Mouse (Mus musculus) heart, embryonic 12.5 days (tissue): Measurements from ENCODE around the gene Mpped1. TPM values are rescaled to one million over a fixed set of nuclear protein-coding genes. Genes with fewer than 3 reads are reported as not detected.

Experiments
- ATAC-seq: fragments of 200-750 bp; cut with Nextera tagmentation; 2 replicates; pipeline ENCODE4 v1.8.0; 2017; ENCODE audit warnings: moderate TSS enrichment, moderate library complexity; ENCODE audit not compliant: insufficient number of reproducible peaks, low FRiP score
- H3K27ac ChIP-seq: fragments of 300-500 bp; sonication (generic); 2 replicates; pipeline ENCODE4 v1.5.1; 2016; ENCODE audit warnings: mild to moderate bottlenecking, moderate library complexity; ENCODE audit not compliant: poor library complexity, severe bottlenecking
- H3K27me3 ChIP-seq: fragments of 300-500 bp; sonication (generic); replicated peaks from 2 replicates; pipeline ENCODE4 v1.6.1; 2016; ENCODE audit warnings: mild to moderate bottlenecking, moderate library complexity
- H3K36me3 ChIP-seq: fragments of 300-500 bp; sonication (generic); 2 replicates; pipeline ENCODE4 v1.6.1; 2016; ENCODE audit warnings: mild to moderate bottlenecking, moderate library complexity
- H3K4me1 ChIP-seq: fragments of 300-500 bp; sonication (generic); replicated peaks from 2 replicates; pipeline ENCODE4 v1.6.1; 2016; ENCODE audit warnings: mild to moderate bottlenecking
- H3K4me2 ChIP-seq: fragments of 300-500 bp; sonication (generic); 2 replicates; pipeline ENCODE4 v1.6.1; 2016; ENCODE audit warnings: mild to moderate bottlenecking, moderate library complexity
- H3K4me3 ChIP-seq: fragments of 300-500 bp; sonication (generic); 2 replicates; pipeline ENCODE4 v1.5.1; 2016; ENCODE audit warnings: mild to moderate bottlenecking
- H3K9ac ChIP-seq: fragments of 300-500 bp; sonication (generic); 2 replicates; pipeline ENCODE4 v1.6.1; 2016; ENCODE audit warnings: mild to moderate bottlenecking, moderate library complexity
- H3K9me3 ChIP-seq: fragments of 300-500 bp; sonication (generic); replicated peaks from 2 replicates; pipeline ENCODE4 v1.6.1; 2016; ENCODE audit warnings: mild to moderate bottlenecking, moderate library complexity
- WGBS: fragments of 180-500 bp; shearing (Covaris S2); methylation state at CpG from one replicate; pipeline ENCODE4 v1.1.7; 2016; 5-methylcytosine and 5-hydroxymethylcytosine counted together
- polyA plus RNA-seq: library from polyadenylated mRNA; unstranded; fragments of >200 nt; fragmentation: Nextera tagmentation; extraction: Ambion mirVana; gene quantifications from 2 replicates; pipeline ENCODE4 v1.2.1, GENCODE M21; 2016

The Mpped1 gene
- polyA plus RNA-seq, 1 experiment from 2014 or later = 0.10 TPM

DNA sequence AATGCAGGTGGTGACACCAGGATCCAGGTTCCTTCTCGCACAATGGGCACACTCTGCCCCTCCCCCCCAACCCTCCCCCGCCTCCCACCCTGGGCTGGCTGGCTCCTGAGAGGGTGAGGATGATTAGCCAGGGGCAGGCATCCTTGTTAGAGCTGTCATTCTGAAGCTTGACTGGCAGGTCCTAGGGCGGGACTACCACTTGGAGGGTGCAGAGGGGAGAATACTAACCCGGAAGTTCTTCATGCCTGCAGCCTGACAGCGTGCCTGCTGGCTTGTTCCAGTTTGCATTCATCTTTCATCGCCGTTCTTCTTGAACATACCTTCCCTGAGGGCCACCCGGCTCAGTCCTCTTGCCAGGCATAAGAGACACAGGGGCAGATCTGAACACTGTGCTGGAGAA lies 67.3 kb downstream of the Mpped1 start:
- 26% methylated on average over 8 of the region's 8 CpGs for WGBS
- no peaks in the 10 kb centered on the region for H3K36me3 ChIP-seq
- ATAC-seq = no peak

DNA sequence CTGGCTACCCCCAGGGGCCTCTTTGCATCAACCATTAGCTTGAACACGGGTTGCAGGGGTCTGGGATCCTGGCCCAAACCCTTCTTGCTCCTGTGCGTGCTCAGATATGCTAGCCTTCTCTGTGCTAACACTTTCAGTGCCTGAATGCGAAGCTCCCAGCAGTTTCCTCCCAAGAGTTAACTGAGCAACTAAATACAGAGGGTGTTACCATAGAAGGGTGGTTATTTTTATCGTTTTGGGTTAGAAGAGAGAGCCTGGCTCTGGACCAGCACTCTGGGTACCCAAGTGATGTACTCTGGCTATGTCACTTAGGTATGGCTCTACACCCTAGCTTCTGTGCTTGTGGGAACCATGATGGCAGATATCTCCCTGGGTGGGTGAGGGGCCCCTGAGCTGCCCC lies 68.2 kb downstream of the Mpped1 start:
- Histone ChIP-seq H3K27me3 (peaks cover 20% of the 10 kb centered on the region), H3K4me3 (no peak overlapping the region), H3K27ac (no peak overlapping the region), H3K4me2 (no peak overlapping the region), H3K9me3 (no peaks in the 10 kb centered on the region), H3K36me3 (no peaks in the 10 kb centered on the region), H3K4me1 (peaks cover 11% of the 10 kb centered on the region), H3K9ac (no peak overlapping the region)
- 74% methylated on average over 4 of the region's 4 CpGs for WGBS
- no peak for ATAC-seq

More for the DNA sequence above, 67.3 kb downstream of the Mpped1 start:
- Histone ChIP-seq H3K4me1 (peaks cover 11% of the 10 kb centered on the region), H3K9ac (no peak overlapping the region), H3K4me2 (no peak overlapping the region), H3K4me3 (no peak overlapping the region), H3K27ac (no peak overlapping the region), H3K27me3 (peaks cover 23% of the 10 kb centered on the region), H3K9me3 (no peaks in the 10 kb centered on the region)

DNA sequence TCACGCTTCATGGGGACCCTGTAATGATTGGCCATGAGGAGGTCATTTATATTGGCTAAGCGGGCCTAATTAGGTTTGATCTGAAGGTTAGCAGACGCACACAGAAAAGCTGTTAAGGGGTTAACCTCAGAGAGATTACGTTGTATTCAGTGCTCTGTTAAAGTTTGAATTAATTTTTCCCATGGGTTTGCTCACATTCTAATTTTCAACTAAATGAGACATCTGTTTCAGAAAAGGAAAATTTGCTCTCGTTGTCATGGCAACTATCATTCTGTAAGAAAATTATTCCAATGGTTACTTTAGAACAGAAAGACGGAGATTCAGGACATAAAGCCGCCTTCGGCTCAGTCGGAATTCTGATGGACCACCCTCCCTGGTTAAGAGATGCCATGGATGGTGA lies 68.9 kb downstream of the Mpped1 start:
- H3K27me3 ChIP-seq = peaks cover 14% of the 10 kb centered on the region
- no peak overlapping the region for H3K4me3 ChIP-seq
- no peak for ATAC-seq
- no peak overlapping the region for H3K27ac ChIP-seq
- H3K9me3 ChIP-seq = no peaks in the 10 kb centered on the region
- H3K4me1 ChIP-seq = peaks cover 11% of the 10 kb centered on the region
- H3K9ac ChIP-seq = no peak overlapping the region
- no peaks in the 10 kb centered on the region for H3K36me3 ChIP-seq
- 81% methylated on average over 9 of the region's 9 CpGs for WGBS
- H3K4me2 ChIP-seq = no peak overlapping the region

DNA sequence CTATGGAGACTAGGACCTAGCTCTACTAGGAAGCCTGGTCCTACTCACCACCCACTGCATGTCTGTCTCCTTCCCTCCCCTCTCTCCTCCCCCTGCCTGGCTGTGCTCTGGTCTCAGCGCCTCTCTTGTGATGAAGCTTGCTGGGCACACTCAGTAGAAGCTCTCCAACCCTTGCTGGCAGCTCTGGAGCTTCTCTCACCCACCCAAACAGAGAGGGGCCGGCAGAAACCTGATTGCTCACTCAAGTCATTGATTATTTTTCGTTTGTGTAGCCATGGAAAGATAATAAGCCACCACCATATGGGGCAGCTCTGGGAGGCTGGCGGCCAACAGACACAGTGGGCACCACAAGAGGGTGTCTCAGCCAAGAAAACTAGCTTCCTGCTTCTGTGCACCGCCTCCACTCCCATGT lies 74.1 kb downstream of the Mpped1 start:
- Histone ChIP-seq H3K9me3 (no peaks in the 10 kb centered on the region), H3K4me1 (no peaks in the 10 kb centered on the region), H3K27ac (no peak overlapping the region), H3K27me3 (peaks cover 15% of the 10 kb centered on the region; the same call in 1 of the 2 replicates), H3K9ac (no peak overlapping the region), H3K36me3 (no peaks in the 10 kb centered on the region), H3K4me3 (no peak overlapping the region), H3K4me2 (no peak overlapping the region)
- no peak for ATAC-seq
- 58% methylated on average over 5 of the region's 5 CpGs for WGBS

DNA sequence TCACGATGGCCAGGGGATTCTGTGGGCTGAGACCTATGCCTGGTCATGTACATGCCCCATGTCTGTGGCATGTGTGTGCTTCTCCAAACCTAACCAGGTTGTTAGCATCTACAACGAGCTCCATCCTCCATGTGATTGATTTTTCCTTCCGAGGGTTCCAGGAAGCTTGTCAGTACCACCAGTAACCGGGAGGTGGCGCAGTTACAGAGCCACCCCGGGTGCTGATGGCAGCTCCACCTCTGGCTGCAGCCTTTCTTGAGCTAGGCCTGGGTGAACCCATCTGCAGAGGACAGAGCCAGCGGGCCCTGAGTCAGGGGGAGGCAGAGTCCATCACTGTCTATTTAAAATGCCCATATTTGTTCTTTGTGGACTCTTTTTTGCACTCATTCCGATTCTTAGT lies 77.9 kb downstream of the Mpped1 start:
- H3K9ac ChIP-seq = no peak overlapping the region
- no peaks in the 10 kb centered on the region for H3K4me1 ChIP-seq
- no peak for ATAC-seq
- no peaks in the 10 kb centered on the region for H3K36me3 ChIP-seq
- no peak overlapping the region for H3K4me2 ChIP-seq
- H3K27ac ChIP-seq = no peak overlapping the region
- no peaks in the 10 kb centered on the region for H3K9me3 ChIP-seq
- H3K27me3 ChIP-seq = 0 out of 2 replicates have a peak, but pooled peaks cover 8% of the 10 kb centered on the region
- WGBS = 12% methylated on average over 8 of the region's 8 CpGs
- no peak overlapping the region for H3K4me3 ChIP-seq

DNA sequence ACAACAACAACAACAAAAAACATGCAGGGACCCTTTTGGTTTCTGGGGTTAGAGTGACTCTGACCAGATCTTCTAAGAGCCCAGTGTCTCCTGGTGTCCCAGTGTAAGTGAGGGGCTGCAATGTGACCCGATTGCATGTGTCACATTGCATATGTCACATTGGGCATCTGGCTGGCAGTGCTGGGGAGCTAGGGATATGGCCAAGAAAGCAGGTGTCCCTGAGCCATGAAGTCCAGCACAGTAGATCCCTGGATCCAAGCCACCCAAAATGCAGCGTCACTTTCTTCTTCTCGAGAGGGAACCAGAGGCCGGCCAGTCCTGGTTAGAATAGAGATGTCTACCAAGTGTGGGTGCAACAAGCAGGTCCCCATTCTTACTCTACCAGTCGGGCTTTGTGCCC lies 86.4 kb downstream of the Mpped1 start:
- no peak overlapping the region for H3K4me2 ChIP-seq
- ATAC-seq = no peak

DNA sequence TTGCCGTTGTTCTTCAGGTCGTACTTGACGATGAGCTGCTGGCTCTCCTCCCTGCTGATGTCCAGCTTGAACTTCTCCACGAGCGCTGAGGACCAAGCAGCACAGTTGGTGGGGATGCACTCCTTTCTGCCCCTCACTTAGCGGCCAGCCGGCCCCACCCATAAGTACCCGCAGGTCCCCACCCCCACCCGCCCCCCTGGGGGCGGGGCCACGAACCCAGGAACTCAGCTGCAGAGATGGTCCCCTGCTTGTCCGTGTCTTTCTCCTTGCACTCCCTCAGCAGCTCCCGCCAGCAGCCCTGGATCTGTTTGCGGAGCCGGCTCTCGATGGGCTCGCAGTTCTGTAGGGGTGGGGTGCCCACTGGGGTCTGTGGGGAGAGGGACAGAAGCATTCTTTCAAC lies 91.7 kb downstream of the Mpped1 start:
- Histone ChIP-seq H3K4me1 (no peaks in the 10 kb centered on the region), H3K4me3 (no peak overlapping the region), H3K9ac (no peak overlapping the region), H3K9me3 (no peaks in the 10 kb centered on the region), H3K4me2 (peak overlapping the region; percentile 33), H3K27ac (no peak overlapping the region), H3K27me3 (peaks cover 50% of the 10 kb centered on the region), H3K36me3 (no peaks in the 10 kb centered on the region)
- WGBS = 6% methylated on average over 17 of the region's 17 CpGs
- ATAC-seq = no peak

More for the DNA sequence above, 86.4 kb downstream of the Mpped1 start:
- Histone ChIP-seq H3K9ac (no peak overlapping the region), H3K4me3 (no peak overlapping the region), H3K4me1 (no peaks in the 10 kb centered on the region), H3K27me3 (peaks cover 30% of the 10 kb centered on the region), H3K27ac (no peak overlapping the region), H3K9me3 (no peaks in the 10 kb centered on the region), H3K36me3 (no peaks in the 10 kb centered on the region)
- WGBS = 88% methylated on average over 5 of the region's 5 CpGs

DNA sequence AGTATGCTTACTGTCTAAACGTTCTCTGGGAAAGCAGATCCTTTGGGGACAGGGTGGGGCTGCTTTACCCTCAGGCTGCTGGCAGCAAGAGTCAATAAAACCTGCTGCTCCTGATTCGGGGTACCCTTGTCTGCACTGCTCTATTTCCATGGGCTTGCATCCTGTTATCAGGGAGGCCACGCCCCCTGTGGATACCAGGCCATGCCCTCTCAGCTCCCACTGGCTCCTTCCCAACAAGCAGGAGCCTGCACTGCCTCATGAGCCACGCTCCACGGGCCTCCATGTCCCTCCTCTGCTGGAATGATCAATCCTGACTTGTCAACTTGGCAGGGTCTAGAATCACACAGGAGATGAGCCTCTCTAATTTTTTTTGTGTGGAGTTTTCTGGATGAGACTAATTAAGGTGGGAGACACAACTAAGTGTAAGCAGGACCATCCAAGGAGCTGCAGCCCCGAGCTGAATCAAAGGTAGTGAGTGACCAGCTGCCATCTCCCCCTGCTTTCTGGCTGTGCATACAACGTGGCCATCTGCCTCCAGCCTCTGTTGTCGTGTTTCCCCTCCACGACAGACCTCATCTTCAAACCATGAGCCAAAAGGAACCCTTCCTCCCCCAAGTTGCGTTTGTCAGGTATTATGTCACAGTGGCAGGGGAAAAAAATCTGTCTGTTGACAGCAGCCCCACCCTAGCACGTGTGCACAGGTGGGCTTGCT lies 98.0 kb downstream of the Mpped1 start:
- Histone ChIP-seq H3K27ac (no peak overlapping the region), H3K27me3 (peaks cover 9% of the 10 kb centered on the region; the same call in 1 of the 2 replicates), H3K36me3 (no peaks in the 10 kb centered on the region), H3K4me2 (no peak overlapping the region), H3K9ac (no peak overlapping the region), H3K4me3 (no peak overlapping the region), H3K4me1 (no peaks in the 10 kb centered on the region), H3K9me3 (0 out of 2 replicates have a peak, but pooled peaks cover 5% of the 10 kb centered on the region)
- no peak for ATAC-seq
- 48% methylated on average over 11 of the region's 11 CpGs for WGBS

DNA sequence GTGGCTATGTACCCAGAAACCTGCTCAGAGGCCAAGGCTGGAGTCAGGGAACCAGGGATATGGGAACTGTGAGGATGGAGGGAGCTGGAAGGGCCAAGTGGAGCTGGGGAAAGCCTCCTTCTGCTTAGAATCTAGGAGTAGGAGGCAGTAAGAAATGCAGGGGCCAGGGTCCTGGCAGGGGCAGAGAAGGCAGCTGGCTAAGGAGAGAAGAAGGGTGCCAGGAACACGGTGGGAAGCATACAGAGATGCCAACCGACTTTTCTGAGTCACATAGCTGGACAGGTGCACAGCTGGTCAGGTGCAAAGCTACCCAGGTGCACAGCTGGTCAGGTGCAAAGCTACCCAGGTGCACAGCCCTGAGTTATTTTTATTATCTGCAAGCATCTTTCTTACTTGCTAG lies 98.6 kb downstream of the Mpped1 start:
- H3K9me3 ChIP-seq = 0 out of 2 replicates have a peak, but pooled peaks cover 5% of the 10 kb centered on the region
- 0 out of 2 replicates have a peak, but pooled peaks cover 5% of the 10 kb centered on the region for H3K27me3 ChIP-seq
- no peak for ATAC-seq
- H3K4me1 ChIP-seq = no peaks in the 10 kb centered on the region
- H3K4me2 ChIP-seq = no peak overlapping the region
- H3K27ac ChIP-seq = no peak overlapping the region
- H3K36me3 ChIP-seq = no peaks in the 10 kb centered on the region
- 63% methylated on average over 2 of the region's 2 CpGs for WGBS
- no peak overlapping the region for H3K4me3 ChIP-seq
- H3K9ac ChIP-seq = no peak overlapping the region

DNA sequence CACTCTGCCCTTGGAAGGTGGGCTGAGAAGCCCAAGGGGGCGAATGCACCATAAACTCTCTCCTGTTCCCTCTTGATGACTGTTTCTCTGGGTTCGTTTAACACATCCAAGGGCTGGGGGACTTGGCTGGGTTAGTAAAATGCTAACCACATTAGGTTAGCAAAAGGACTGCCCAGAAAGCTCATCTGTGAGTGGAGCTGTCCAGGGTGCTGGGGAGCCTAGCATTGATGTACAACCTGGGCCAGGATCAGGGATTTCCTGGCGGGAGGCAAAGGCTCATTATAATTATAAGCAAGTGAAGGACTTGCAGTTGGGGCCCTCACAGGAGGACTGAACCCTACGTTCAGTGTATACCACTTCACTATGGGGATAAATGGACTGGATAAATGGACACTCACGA lies 100.6 kb downstream of the Mpped1 start:
- Histone ChIP-seq H3K4me1 (no peaks in the 10 kb centered on the region), H3K4me2 (no peak overlapping the region), H3K9me3 (0 out of 2 replicates have a peak, but pooled peaks cover 5% of the 10 kb centered on the region), H3K9ac (no peak overlapping the region), H3K36me3 (no peaks in the 10 kb centered on the region), H3K27me3 (0 out of 2 replicates have a peak, but pooled peaks cover 9% of the 10 kb centered on the region), H3K4me3 (no peak overlapping the region), H3K27ac (no peak overlapping the region)
- 22% methylated on average over 5 of the region's 5 CpGs for WGBS
- no peak for ATAC-seq

DNA sequence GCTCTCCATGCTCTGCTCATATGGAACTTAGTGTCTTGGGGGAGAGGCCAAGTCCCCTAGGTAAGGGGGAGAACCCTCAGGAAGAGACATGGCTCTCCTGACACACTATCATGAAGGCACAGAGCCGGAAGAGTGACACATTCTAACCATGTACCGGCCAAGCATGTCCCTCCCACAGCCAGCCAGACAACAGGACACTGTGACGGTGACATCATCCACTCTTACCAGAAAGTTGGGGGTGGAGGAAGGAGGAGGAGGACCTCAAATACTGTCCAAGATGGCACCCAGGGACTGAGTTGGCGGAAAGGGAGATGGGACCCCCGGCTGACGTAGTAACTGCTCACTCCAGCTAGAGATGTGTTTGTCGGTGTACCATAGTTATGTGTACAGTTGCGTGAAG lies 104.6 kb downstream of the Mpped1 start:
- Histone ChIP-seq H3K4me2 (no peak overlapping the region), H3K4me3 (no peak overlapping the region), H3K9ac (no peak overlapping the region), H3K9me3 (no peaks in the 10 kb centered on the region), H3K27me3 (0 out of 2 replicates have a peak, but pooled peaks cover 11% of the 10 kb centered on the region), H3K27ac (no peak overlapping the region), H3K36me3 (no peaks in the 10 kb centered on the region), H3K4me1 (no peaks in the 10 kb centered on the region)
- no peak for ATAC-seq
- 83% methylated on average over 8 of the region's 8 CpGs for WGBS

DNA sequence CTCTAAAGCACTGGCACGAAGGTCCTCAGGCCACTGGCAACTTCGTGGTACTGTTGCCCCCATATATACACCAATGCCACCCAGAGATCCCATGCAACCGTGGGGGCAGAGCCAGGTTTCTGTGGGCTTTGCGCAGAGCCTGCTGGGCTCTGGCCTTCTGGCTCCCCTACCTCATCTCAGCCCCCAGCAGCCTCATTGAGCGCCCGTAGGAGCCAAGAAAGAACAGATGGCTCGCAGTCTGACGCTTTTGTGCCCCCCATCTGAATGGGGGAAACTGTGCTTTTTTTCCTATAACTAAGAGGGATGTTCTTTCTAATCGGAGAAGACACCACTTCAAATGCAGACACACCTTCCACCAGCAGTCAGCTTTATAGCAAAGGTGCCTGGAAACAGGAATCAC lies 105.0 kb downstream of the Mpped1 start:
- Histone ChIP-seq H3K9ac (no peak overlapping the region), H3K9me3 (no peaks in the 10 kb centered on the region), H3K4me2 (no peak overlapping the region), H3K27ac (no peak overlapping the region), H3K4me3 (no peak overlapping the region), H3K27me3 (0 out of 2 replicates have a peak, but pooled peaks cover 11% of the 10 kb centered on the region), H3K4me1 (no peaks in the 10 kb centered on the region), H3K36me3 (no peaks in the 10 kb centered on the region)
- 80% methylated on average over 9 of the region's 9 CpGs for WGBS
- no peak for ATAC-seq
